Mouse (Mus musculus) heart, postnatal 14 days (tissue): ENCODE measurements around the gene Kremen2. TPM values are rescaled to one million over a fixed set of nuclear protein-coding genes. Genes with fewer than 3 reads are reported as not detected.

ENCODE experiments used
- DNase-seq, 2 experiments: peaks; one replicate each; pipeline ENCODE4 v3.0.0; 2021 to 2022
- intact Hi-C: fragments of 180-260 bp; cut with DNase I; formaldehyde crosslinking; loops from one replicate; pipeline ENCODE4 v1.15.1; 2025
- total RNA-seq, 2 experiments: library from RNA; stranded (reverse); gene quantifications; 2 replicates each; pipeline ENCODE4 v1.2.3; 2021

Gene Kremen2
- total RNA-seq, 2 experiments from 2014 or later = not detected

DNA sequence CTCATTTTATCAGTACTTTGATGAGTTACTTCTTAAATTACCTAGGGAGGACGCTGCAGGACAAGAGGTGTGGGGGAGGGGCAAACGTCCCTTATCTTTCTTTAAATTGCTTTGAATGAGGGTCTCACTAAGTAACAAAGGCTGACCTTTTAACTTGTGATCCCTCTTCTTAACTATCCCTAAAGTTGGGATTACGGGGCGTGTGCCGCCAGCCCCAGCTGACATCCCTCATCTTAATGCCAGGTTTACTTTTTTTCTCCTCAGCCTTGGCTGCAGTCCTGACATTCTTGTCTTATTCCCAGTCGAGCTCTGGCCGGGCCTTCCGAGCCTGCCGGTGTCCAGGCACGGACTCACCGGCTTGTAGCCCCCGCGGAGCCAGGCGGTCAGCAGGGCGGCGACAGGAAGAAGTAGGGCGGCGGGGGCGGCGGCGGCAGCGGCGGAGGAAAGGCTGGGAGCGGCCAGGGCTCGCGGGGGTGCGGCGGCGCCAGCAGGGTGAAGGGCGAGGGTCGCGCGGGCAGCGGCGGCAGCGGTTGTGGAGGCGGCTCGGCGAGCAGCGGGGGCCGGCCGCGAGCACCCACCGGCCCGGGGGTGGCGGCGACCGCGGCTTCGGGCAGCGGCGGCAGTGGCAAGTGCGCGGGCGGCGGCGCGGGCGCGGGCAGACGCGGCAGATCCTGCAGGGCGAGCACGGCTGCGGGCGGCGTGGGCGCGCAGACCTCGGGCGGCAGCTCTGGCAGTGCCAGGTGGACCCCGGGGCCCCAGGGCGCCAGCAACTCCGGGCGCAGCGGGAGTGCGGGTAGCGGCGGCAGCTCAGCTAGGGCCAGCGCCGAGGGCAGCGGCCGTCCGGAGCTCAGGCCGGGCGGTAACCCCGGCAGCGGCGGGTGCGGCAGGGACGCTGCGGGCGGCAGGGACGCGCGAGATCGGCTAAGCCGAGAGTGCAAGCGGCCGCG, 46.2 kb downstream of the Kremen2 start:
- DNase-seq = peak; percentile 64 to 66
- intact Hi-C loops = no loop called here

DNA sequence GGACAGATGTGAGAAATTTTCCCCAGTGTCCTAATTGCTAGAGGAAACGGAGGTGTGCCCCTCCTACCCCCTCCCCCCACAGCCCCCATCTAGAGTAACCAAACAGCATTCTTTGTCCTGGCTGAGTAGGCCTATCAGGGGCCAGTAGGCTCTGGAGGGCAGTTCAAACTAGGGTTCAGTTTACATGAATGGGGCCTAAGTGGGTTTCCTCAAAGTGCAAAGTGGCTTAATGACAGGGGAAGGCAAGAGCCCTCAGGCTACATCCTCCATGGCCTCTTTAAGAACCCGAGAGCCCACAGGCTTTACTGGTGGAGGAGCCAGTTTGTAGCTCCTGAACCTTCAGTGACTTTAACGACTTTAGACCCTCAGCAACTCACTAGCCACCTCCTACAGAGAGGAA, 49.8 kb downstream of the Kremen2 start:
- DNase-seq = no peak

DNA sequence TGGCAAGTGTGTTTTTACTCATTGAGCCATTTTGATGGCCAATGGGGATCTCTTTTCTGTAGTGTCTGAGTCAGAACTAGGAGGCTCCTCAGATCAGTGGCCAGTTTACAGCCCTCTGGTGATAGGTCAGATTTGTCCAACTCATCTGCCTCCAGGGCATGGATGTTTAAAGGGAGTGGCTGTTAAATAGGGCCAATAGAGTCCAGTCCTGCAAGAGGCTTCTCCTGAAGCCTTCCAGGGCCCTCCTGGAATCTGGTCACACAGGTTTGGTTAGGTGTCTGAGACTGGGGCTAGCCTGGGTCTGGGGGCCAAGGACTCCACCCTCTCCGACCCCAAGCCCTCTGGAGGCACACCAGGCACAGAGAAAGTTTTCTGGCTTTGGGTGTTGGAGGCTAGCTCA, 51.1 kb downstream of the Kremen2 start:
- intact Hi-C loops = no loop called here
- no peak for DNase-seq

More for the DNA sequence above, 49.8 kb downstream of the Kremen2 start:
- intact Hi-C loops = no loop called here

Other genes starting within 250 kb of the Kremen2 start
- gene Zfp213, start 181.6 kb downstream of the Kremen2 start, total RNA-seq = 1 to 10 TPM; 4.9 to 5.8 TPM
- 1 to 10 TPM; 4.3 to 5.0 TPM for gene Zfp13, start 146.3 kb downstream of the Kremen2 start, total RNA-seq
- gene Zscan10, start 145.0 kb downstream of the Kremen2 start, total RNA-seq = not detected
- gene Mmp25, start 100.6 kb downstream of the Kremen2 start, total RNA-seq = under 1 TPM; 0.10 to 0.24 TPM
- gene Bicdl2, start 85.3 kb downstream of the Kremen2 start, total RNA-seq = not detected
- 100 to 1,000 TPM; 186 to 198 TPM for gene Hcfc1r1, start 72.2 kb downstream of the Kremen2 start, total RNA-seq
- gene Thoc6, start 72.0 kb downstream of the Kremen2 start, total RNA-seq = 10 to 100 TPM; 13.5 to 15.9 TPM
- gene Tnfrsf12a, start 68.4 kb downstream of the Kremen2 start, total RNA-seq = 10 to 100 TPM; 43.8 to 76.5 TPM
- gene Cldn6, start 66.6 kb downstream of the Kremen2 start, total RNA-seq = not detected
- gene Cldn9, start 61.8 kb downstream of the Kremen2 start, total RNA-seq = not detected
- gene 1520401A03Rik, start 23.1 kb downstream of the Kremen2 start, total RNA-seq = not detected
- 1 to 10 TPM; 3.1 to 3.6 TPM for gene Pkmyt1, start 19.5 kb downstream of the Kremen2 start, total RNA-seq
- gene Paqr4, start 5.0 kb downstream of the Kremen2 start, total RNA-seq = 10 to 100 TPM; 21.8 to 23.4 TPM
- gene Flywch1, start 25.8 kb upstream of the Kremen2 start, total RNA-seq = 10 to 100 TPM; 30.2 to 30.8 TPM
- 1 to 10 TPM; 1.6 TPM for gene Flywch2, start 40.2 kb upstream of the Kremen2 start, total RNA-seq
- 100 to 1,000 TPM; 192 to 227 TPM for gene Srrm2, start 44.7 kb upstream of the Kremen2 start, total RNA-seq
- gene Elob, start 83.3 kb upstream of the Kremen2 start, total RNA-seq = 100 to 1,000 TPM; 339 to 355 TPM
- not detected for gene Prss33, start 90.2 kb upstream of the Kremen2 start, total RNA-seq
- gene Prss32, start 98.0 kb upstream of the Kremen2 start, total RNA-seq = not detected
- gene Prss41, start 98.3 kb upstream of the Kremen2 start, total RNA-seq = not detected
- not detected for gene Prss21, start 122.2 kb upstream of the Kremen2 start, total RNA-seq
- gene Dcpp1, start 135.0 kb upstream of the Kremen2 start, total RNA-seq = not detected
- not detected for gene Dcpp2, start 135.0 kb upstream of the Kremen2 start, total RNA-seq
- not detected for gene Dcpp3, start 171.6 kb upstream of the Kremen2 start, total RNA-seq
- gene Sbp, start 195.8 kb upstream of the Kremen2 start, total RNA-seq = not detected
- gene Sbpl, start 209.4 kb upstream of the Kremen2 start, total RNA-seq = not detected
- gene Prss30, start 234.7 kb upstream of the Kremen2 start, total RNA-seq = not detected